Mouse (Mus musculus): ENCODE results near the gene Hsd17b11. TPM values are rescaled to one million over a fixed set of nuclear protein-coding genes. Genes with fewer than 3 reads are reported as not detected.

Gene Hsd17b11
- total and polyA plus RNA-seq, 3 experiments, result 9.4 to 25.8 (median 15.3) TPM

- no peaks in the 10 kb centered on the region for H3K4me1 ChIP-seq (ENCODE audit: control insufficient read depth in 1 of 2, insufficient read depth in 2 of 2)
- no peak for DNase-seq (ENCODE audit: extremely low read depth)
- no peaks in the 10 kb centered on the region for H3K79me2 ChIP-seq (replicated peaks; ENCODE audit: control insufficient read depth, extremely low read depth, insufficient read depth, poor library complexity, severe bottlenecking)
- no peaks in the 10 kb centered on the region for H3K9me3 ChIP-seq (replicated peaks; ENCODE audit: low read length)
- H3K36me3 ChIP-seq (replicated peaks in 1 of 2; ENCODE audit: control insufficient read depth in 1 of 2, insufficient read depth in 1 of 2, low read length in 1 of 2), result peaks cover 10 to 52% of the 10 kb centered on the region in 2 experiments
- H3K4me3 ChIP-seq (replicated peaks in 1 of 3; ENCODE audit: low read depth in 2 of 3, low read length in 2 of 3, poor library complexity in 1 of 3), result no peak overlapping the region
- in situ Hi-C loops (cut with MboI; ENCODE audit: low pct_ligation_motif_present, low pct_unique_long_range_greater_than_20kb, low sequenced_read_pairs) (no loop called here), dilution Hi-C loops (cut with MboI; ENCODE audit: extremely low pct_ligation_motif_present, extremely low pct_unique_long_range_greater_than_20kb, low sequenced_read_pairs) (no loop called here)
- H3K27ac ChIP-seq (ENCODE audit: insufficient read depth, low read depth), result no peak overlapping the region
- TF ChIP-seq NELFE (IDR thresholded peaks at IDR 0.05; ENCODE audit: low read depth, low read length) (no peak), USF2 (conservative IDR thresholded peaks at IDR 0.05; ENCODE audit: low read depth, low read length) (no peak), MAX (IDR thresholded peaks at IDR 0.05; ENCODE audit: low read length) (no peak)
- no peak overlapping the region for H3K9ac ChIP-seq (ENCODE audit: insufficient read depth, low read depth)
- H3K27me3 ChIP-seq (replicated peaks), result no peaks in the 10 kb centered on the region
- no peak overlapping the region for H3K4me2 ChIP-seq (ENCODE audit: insufficient read depth, low read depth, poor library complexity, severe bottlenecking)
These were observed 18.3 kb downstream of the Hsd17b11 start for GRCm38 (mm10) chr5:104003256-104003931.

- Histone ChIP-seq H3K27ac (ENCODE audit: insufficient read depth, low read depth) (no peak overlapping the region), H3K4me1 (ENCODE audit: control insufficient read depth in 1 of 2, insufficient read depth in 2 of 2) (no peaks in the 10 kb centered on the region), H3K4me2 (ENCODE audit: insufficient read depth, low read depth, poor library complexity, severe bottlenecking) (no peak overlapping the region), H3K79me2 (replicated peaks; ENCODE audit: control insufficient read depth, extremely low read depth, insufficient read depth, poor library complexity, severe bottlenecking) (no peaks in the 10 kb centered on the region), H3K4me3 (replicated peaks in 1 of 3; ENCODE audit: low read depth in 2 of 3, low read length in 2 of 3, poor library complexity in 1 of 3) (no peak overlapping the region), H3K9me3 (replicated peaks; ENCODE audit: low read length) (no peaks in the 10 kb centered on the region), H3K27me3 (replicated peaks) (no peaks in the 10 kb centered on the region), H3K36me3 (replicated peaks in 1 of 2; ENCODE audit: control insufficient read depth in 1 of 2, insufficient read depth in 1 of 2, low read length in 1 of 2) (peaks cover 10 to 45% of the 10 kb centered on the region in 2 experiments), H3K9ac (ENCODE audit: insufficient read depth, low read depth) (no peak overlapping the region)
- no peak for DNase-seq (ENCODE audit: extremely low read depth)
- dilution Hi-C loops (cut with MboI; ENCODE audit: extremely low pct_ligation_motif_present, extremely low pct_unique_long_range_greater_than_20kb, low sequenced_read_pairs), result no loop called here
- in situ Hi-C loops (cut with MboI; ENCODE audit: low pct_ligation_motif_present, low pct_unique_long_range_greater_than_20kb, low sequenced_read_pairs), result no loop called here
- TF ChIP-seq EP300 (IDR thresholded peaks at IDR 0.05; ENCODE audit: low read length) (no peak), JUN (IDR thresholded peaks at IDR 0.05; ENCODE audit: insufficient read depth, low read depth, low read length) (no peak), CHD2 (IDR thresholded peaks at IDR 0.05; ENCODE audit: low read length) (no peak), MAFK (IDR thresholded peaks at IDR 0.05; ENCODE audit: insufficient replicate concordance, low read length) (no peak), CHD1 (IDR thresholded peaks at IDR 0.05; ENCODE audit: low read depth, low read length) (no peak), ZKSCAN1 (IDR thresholded peaks at IDR 0.05; ENCODE audit: borderline replicate concordance, low read depth, low read length) (no peak), ZC3H11A (IDR thresholded peaks at IDR 0.05; ENCODE audit: low read depth, low read length) (no peak), E2F4 (IDR thresholded peaks at IDR 0.05; ENCODE audit: insufficient replicate concordance, low read depth, low read length) (no peak), MAZ (IDR thresholded peaks at IDR 0.05; ENCODE audit: low read depth, low read length) (no peak)
These were observed 19.0 kb downstream of the Hsd17b11 start for GRCm38 (mm10) chr5:104002549-104003255.

Measured in CH12.LX (cell line).